Mouse (Mus musculus) lung, postnatal 0 days (tissue): ENCODE data around the gene 1700015G11Rik.

Source experiments
- CTCF ChIP-seq: IDR thresholded peaks from 2 replicates; pipeline ENCODE4 v1.5.1; 2016; ENCODE audit warnings: antibody characterized with exemption, mild to moderate bottlenecking
- EP300 ChIP-seq: IDR thresholded peaks from 2 replicates; pipeline ENCODE4 v1.6.1; 2016; ENCODE audit warnings: antibody characterized with exemption, mild to moderate bottlenecking, control low read depth

GRCm38 (mm10) chr7:52037600-52038582 lies 22.4 kb upstream of the 1700015G11Rik start:
- TF ChIP-seq EP300 (no peak), CTCF (peak; percentile 63)
